Mouse (Mus musculus) gastrocnemius, adult 2 months (tissue): ENCODE measurements around the gene B4galt2. TPM values are rescaled to one million over a fixed set of nuclear protein-coding genes. Genes with fewer than 3 reads are reported as not detected.
A peak's percentile ranks its signal among the peaks of the same experiment; 100 is the strongest.

ENCODE experiments used
- DNase-seq: peaks from one replicate; pipeline ENCODE4 v3.0.0; 2022
- H3K27ac ChIP-seq: fragments of 200-600 bp; 2 replicates; pipeline ENCODE4 v1.8.1; 2022; ENCODE audit warnings: mild to moderate bottlenecking
- H3K4me3 ChIP-seq: fragments of 200-600 bp; 2 replicates; pipeline ENCODE4 v1.8.1; 2022; ENCODE audit warnings: mild to moderate bottlenecking, moderate library complexity
- CTCF ChIP-seq: fragments of 200-600 bp; IDR thresholded peaks from 2 replicates; pipeline ENCODE4 v1.8.1; 2022; ENCODE audit warnings: antibody characterized with exemption, mild to moderate bottlenecking, moderate library complexity
- intact Hi-C: fragments of 180-260 bp; cut with DNase I; formaldehyde crosslinking; loops from one replicate; pipeline ENCODE4 v1.15.1; 2025
- total RNA-seq, 2 experiments: library from RNA; stranded (reverse); gene quantifications; 2 replicates each; pipeline ENCODE4 v1.2.3; 2021

B4galt2 gene
- total RNA-seq, 2 experiments from 2014 or later, result 1.4 to 2.2 TPM

DNA sequence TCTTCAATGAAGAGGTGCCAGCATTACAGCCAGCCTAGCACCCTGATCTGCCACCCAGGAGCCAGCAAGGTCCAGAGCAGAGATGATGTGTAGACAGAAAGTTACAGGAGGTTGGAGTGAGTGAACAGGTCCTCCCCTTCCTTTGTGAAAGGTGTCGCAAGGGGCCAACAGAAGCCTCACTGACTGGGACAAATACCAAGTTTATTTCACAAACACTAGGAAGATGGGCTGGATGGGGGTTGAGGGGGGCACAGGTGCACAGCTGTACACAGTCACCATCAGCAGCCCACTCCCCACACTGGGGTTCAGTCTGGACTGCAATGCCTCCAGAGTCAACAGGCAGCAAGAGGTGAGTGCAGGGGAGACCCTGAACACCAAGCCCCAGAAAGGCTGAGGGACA is 859 bp upstream of the B4galt2 start:
- intact Hi-C loops, result no loop called here
- no peak for TF ChIP-seq CTCF
- Histone ChIP-seq H3K4me3 (no peak overlapping the region; the same call in 1 of the 2 replicates), H3K27ac (no peak overlapping the region)
- no peak for DNase-seq

DNA sequence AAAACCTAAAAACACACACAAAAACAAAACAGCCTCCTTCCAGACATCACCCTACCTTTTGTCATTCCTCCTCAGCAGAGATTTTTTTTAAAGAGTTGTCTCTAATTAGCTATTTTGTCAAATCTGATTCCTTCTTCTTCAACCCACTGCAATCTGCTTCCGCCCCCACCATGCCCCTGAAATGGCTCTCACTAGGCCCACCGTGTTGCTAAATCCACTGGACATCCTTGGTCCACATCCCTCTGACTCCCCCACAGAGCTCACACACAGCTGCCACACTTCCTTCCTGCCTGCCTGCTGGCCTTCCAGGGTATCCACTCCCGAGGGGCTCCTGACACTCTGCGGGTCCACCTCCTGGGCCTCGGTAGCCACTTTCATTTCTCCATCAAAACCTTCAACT is 4.6 kb downstream of the B4galt2 start:
- intact Hi-C loops, result no loop called here
- no peak for DNase-seq
- H3K27ac ChIP-seq, result no peak overlapping the region
- H3K4me3 ChIP-seq, result no peak overlapping the region
- TF ChIP-seq CTCF, result no peak

DNA sequence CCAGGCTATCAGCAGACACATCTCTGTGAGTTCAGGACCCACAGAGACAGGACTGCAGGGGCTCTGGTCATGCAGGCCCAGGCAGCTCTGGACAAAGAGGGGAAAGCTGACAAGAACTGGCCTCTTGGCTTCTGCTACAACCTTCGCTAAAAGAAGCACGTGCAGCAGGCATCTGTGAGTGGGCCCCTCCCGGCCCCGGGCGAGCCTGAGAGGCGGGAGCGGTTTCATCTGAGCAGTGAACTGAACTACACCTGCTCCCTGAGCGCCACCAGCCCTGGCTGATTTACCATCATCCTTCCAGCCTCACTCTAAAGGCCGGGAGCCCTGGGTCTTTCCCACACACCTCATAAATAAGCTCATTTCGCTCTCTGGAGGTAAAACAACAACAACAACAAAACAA is 5.0 kb downstream of the B4galt2 start:
- intact Hi-C loops, result no loop called here

DNA sequence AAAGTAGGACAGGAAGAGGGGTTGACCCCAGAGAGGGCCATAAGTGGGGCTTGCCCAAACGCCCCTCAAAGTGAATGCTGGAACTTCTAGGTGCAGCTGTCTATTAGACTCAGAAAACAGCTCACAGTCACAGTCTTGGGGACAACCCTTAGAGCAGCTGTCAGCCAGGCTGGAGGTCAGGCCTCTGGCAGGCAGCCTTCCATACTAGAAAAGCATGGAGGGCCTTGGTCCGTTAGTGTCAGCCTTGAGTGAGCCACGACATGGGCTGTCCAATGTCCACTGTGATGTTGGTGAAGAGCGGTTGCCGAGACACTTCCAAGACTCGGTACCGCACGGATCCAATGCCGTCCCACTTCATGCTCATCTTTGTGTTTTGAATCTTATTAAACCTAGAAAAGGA is 9.7 kb downstream of the B4galt2 start:
- no peak for TF ChIP-seq CTCF
- intact Hi-C loops, result no loop called here
- no peak overlapping the region for H3K4me3 ChIP-seq
- H3K27ac ChIP-seq, result no peak overlapping the region
- DNase-seq, result no peak

More for the DNA sequence above, 5.0 kb downstream of the B4galt2 start:
- TF ChIP-seq CTCF, result no peak
- no peak for DNase-seq
- Histone ChIP-seq H3K4me3 (no peak overlapping the region), H3K27ac (no peak overlapping the region)

DNA sequence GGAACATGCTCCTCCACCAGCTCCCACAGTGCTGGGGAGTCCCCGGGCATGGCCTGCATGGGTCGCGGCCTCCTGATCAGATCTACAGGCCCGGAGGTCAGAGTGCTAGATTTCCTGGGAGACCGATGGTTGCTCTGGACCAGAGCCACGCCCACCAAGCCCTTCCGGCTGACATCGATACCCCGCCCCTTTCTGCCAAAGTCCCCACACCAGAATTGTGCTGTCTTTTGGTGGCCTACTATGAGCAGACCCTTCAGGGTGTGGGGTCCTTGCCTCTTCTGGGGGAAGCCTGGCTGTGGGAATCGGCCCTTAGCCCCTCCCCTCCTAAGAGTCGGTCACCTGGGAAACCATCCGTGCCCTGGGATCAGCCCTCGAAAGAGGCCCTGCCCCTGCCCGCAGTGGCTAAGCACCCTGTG is 10.8 kb downstream of the B4galt2 start, which contains the start of gene Ccdc24:
Ccdc24 (minus strand) TSS at position 87 of the 416 bp plus-strand sequence.
- H3K4me3 ChIP-seq, result no peak within 1 kb of the TSS
- intact Hi-C loops, result no loop called here
- no peak for DNase-seq
- TF ChIP-seq CTCF, result no peak
- no peak within 1 kb of the TSS for H3K27ac ChIP-seq

DNA sequence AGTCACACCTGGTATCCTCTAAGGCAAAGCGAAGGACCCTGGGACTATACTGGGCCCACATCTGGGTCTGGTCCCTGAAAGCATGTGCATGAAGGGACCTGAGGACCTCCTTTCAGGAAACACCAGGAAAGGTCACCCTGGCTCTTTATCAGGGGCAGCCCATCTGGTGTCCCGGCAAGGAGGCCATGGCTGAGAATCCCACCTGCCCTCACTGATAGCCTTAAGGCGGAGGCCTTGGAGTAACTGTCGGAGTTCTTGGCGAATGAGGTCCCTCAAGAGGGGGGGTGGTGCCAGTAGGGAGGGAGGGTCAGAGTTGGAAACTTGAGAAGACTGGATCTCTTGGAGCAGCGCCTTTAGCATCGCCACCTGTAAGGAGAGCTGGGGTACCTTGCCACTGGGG is 11.5 kb downstream of the B4galt2 start:
- Histone ChIP-seq H3K4me3 (no peak overlapping the region), H3K27ac (no peak overlapping the region)
- no peak for DNase-seq
- intact Hi-C loops, result no loop called here
- no peak for TF ChIP-seq CTCF

DNA sequence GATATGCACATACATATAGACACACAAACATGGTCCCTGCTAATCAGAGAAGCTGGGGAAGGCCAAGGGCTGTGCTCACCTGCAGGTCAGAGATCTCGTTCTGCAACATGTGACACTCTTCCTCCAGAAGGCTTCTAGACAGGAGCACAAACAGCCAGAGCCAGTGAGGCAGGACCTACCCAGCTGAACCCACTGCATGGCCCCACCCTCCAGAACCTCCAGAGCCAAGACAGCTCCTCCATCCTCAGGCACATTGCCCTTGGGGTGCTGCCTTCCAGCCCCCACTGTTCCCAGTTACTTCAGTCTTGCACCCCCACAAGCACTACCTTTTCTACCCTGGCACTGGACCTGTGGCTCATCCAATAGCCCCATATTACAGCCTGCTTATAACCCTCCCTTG is 12.8 kb downstream of the B4galt2 start:
- intact Hi-C loops, result no loop called here
- Histone ChIP-seq H3K27ac (no peak overlapping the region), H3K4me3 (no peak overlapping the region)
- DNase-seq, result no peak
- TF ChIP-seq CTCF, result no peak

DNA sequence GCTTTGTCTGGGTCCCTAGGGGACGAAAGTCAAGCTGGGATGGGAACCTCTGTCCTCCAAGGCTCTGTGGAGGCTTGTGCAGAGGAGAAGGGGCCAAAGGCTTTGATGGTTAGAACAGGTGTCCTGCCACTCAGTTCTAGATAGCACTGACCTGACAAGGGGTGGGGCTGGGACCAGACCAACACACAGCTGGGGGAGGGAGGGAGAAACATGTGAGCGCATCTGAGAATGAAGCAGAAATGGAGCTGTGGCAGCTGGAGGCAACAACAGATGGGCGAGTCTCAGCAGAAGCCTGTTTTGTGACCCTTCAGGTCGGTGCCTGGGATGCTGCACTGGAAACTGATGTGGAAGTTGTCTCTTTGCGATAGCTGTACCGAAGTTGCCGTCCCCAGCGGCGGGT is 14.0 kb downstream of the B4galt2 start:
- DNase-seq, result no peak
- intact Hi-C loops, result loop anchor here (10.0 kb wide), 1 partner anchor 165 kb away; no protein-coding TSS in a partner anchor

DNA sequence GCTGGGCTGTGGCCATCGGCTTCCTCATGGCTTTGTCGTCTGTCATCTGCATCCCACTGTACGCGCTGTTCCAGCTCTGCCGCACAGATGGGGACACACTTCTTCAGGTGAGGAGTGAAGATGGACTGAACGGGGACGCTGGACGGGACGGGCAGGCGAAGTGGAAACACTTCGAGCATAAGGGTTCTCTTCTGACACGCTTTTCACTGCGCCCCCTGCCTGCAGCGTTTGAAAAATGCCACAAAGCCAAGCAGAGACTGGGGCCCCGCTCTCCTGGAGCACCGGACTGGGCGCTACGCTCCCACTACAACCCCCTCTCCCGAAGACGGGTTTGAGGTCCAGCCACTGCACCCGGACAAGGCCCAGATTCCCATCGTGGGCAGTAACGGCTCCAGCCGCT is 15.5 kb downstream of the B4galt2 start:
- peak; percentile 74 for DNase-seq
- TF ChIP-seq CTCF, result peak; percentile 73
- H3K27ac ChIP-seq, result no peak overlapping the region
- intact Hi-C loops, result loop anchor here (10.0 kb wide), 1 partner anchor 163 kb away; no protein-coding TSS in a partner anchor
- H3K4me3 ChIP-seq, result no peak overlapping the region

More for the DNA sequence above, 14.0 kb downstream of the B4galt2 start:
- no peak overlapping the region for H3K4me3 ChIP-seq
- peak overlapping the region; percentile 31; the same call in 1 of the 2 replicates for H3K27ac ChIP-seq
- TF ChIP-seq CTCF, result no peak

DNA sequence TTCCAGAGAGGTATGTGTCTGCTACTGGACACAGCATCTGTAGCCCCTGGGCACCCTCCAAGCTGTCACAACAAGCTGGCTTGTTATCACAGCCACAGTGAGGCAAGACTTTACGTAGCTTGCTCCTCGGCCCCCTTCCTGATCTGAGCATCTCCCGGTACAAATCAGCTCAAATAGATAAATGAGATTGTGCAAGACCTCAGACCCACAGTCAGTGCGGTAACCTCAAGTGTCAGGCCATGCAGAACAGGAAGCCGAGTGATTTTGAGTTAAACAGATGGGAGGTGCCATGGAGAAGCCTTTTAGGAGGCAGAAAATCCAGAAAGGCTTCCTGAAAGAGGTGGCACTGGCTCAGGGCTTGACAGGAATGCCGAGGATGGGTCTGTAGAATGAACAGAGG is 16.3 kb downstream of the B4galt2 start:
- DNase-seq, result no peak
- TF ChIP-seq CTCF, result no peak
- Histone ChIP-seq H3K27ac (no peak overlapping the region), H3K4me3 (no peak overlapping the region)
- intact Hi-C loops, result loop anchor here (10.0 kb wide), 1 partner anchor 162 kb away; no protein-coding TSS in a partner anchor

DNA sequence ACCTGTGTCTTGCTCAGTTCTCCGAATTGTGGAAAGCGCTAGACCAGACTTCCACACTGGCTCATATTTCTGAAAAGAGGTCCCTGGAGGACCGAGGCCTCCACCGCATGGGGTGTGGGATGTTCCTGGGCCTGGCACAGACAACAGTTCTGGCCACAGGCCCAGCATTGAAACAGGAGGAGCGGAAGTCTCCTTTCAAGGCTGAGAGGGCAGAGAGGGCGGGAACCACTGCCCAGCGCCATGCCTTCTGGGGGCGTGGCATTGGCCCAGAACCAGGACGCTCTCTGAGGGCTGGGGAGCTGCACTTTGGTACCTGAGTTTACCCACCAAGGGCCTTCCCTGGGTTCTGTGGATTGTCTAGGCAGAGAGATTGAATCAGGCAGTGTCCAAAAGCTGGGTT is 17.2 kb downstream of the B4galt2 start:
- H3K4me3 ChIP-seq, result no peak overlapping the region
- DNase-seq, result peak; percentile 92
- intact Hi-C loops, result loop anchor here (10.0 kb wide), 1 partner anchor 161 kb away; no protein-coding TSS in a partner anchor
- TF ChIP-seq CTCF, result no peak
- peak overlapping the region; percentile 29; the same call in 1 of the 2 replicates for H3K27ac ChIP-seq

DNA sequence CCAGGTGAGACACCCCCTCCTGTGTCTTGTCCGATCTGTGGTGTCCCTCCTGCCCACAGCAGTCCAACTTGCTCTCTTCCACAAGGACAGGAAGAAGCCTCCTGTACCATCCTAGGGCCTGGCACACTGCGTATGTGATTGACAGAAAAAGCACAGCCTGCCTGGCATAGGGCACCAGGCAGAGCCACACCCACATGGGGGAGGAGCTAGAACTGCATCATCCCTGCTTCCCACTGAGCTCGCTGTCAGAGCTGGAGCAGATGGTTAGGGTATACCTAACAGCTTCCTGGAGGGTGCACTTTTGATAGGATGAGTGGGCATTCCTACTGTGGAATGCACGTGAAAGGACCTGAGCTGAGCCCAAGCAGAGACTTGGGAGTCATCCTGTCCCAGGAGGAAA is 20.5 kb downstream of the B4galt2 start:
- H3K4me3 ChIP-seq, result no peak overlapping the region
- H3K27ac ChIP-seq, result no peak overlapping the region
- no peak for TF ChIP-seq CTCF
- DNase-seq, result no peak
- intact Hi-C loops, result loop anchor here (10.0 kb wide), 1 partner anchor 158 kb away; no protein-coding TSS in a partner anchor

DNA sequence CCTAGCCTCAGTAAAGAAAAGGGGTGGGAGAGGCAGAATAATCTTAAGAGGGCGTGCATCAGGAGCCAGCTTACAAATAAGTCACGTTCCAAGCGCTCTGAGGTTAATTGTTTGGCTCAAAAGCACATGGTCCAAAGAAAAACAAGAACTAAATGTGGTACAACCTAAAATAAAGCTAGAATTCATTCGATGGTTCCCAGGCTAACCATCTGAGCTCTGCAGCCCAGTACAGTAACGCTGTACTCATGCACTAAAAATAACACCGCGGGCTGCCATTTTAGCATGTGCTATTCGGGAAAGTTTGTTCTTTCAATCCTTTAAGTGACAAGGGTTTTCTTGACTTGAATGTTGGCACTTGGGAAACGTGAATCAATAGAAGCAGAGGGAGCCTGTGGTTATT is 22.7 kb downstream of the B4galt2 start:
- intact Hi-C loops, result loop anchor here (10.0 kb wide), 1 partner anchor 156 kb away; no protein-coding TSS in a partner anchor
- TF ChIP-seq CTCF, result no peak
- DNase-seq, result no peak
- Histone ChIP-seq H3K4me3 (no peak overlapping the region), H3K27ac (peak overlapping the region; percentile 53; the same call in 1 of the 2 replicates)

DNA sequence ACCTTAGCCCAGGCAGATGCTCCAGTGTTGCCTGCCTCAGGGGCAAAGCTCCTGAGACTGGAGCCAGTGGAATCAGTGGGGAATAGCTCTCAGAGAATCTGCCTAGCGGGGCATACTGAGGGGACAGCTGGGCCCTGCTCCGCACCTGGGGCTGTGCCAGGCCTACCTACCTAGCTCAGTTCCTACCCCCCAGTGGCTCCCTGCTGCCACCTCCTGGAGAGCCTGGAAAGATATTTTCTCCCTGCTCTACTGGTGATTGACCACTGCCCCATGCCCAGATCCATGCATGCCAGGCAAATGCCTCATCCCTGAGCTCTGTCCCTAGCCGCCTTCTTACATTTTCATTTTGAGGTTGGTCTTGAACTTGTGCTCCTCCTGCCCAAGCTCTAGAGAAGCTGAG is 24.5 kb downstream of the B4galt2 start:
- peak; percentile 83 for TF ChIP-seq CTCF
- intact Hi-C loops, result loop anchor here (1.0 kb wide), 1 partner anchor 29 kb away; no protein-coding TSS in a partner anchor
- Histone ChIP-seq H3K4me3 (no peak overlapping the region), H3K27ac (peak overlapping the region; percentile 38; the same call in 1 of the 2 replicates)
- DNase-seq, result peak; percentile 91
